Mouse (Mus musculus) embryonic facial prominence, embryonic 14.5 days (tissue): ENCODE data around the gene Gm28374. TPM values are rescaled to one million over a fixed set of nuclear protein-coding genes. Genes with fewer than 3 reads are reported as not detected.

Experiments used
- microRNA-seq: library from miRNA; unstranded; fragments of <30 nt; microRNA quantifications from one replicate; pipeline ENCODE4, GENCODE M21; 2016; ENCODE audit warnings: borderline number of aligned reads
- polyA plus RNA-seq: library from polyadenylated mRNA; unstranded; fragments of >200 nt; fragmentation: Nextera tagmentation; extraction: Ambion mirVana; gene quantifications from 2 replicates; pipeline ENCODE4 v1.2.1, GENCODE M21; 2014

Gene Gm28374
- polyA plus RNA-seq, 1 experiment from 2014 or later, result 0.28 TPM

Small RNAs within 50 kb of the gene (microRNA-seq; reads per million reads assigned to microRNA genes)
- gene Mir6988, result 1.5 reads per million

Other genes with a start within 250 kb of the Gm28374 start
- 20.6 and 25.8 TPM in 2 replicates for gene Frmd8, start 207.0 kb downstream of the Gm28374 start, polyA plus RNA-seq
- gene Slc25a45, start 204.4 kb downstream of the Gm28374 start, polyA plus RNA-seq, result 2.8 and 3.0 TPM in 2 replicates
- 1.4 and 2.0 TPM in 2 replicates for gene Tigd3, start 188.1 kb downstream of the Gm28374 start, polyA plus RNA-seq
- 124 and 143 TPM in 2 replicates for gene Dpf2, start 169.2 kb downstream of the Gm28374 start, polyA plus RNA-seq
- 14.0 and 16.2 TPM in 2 replicates for gene Cdc42ep2, start 157.4 kb downstream of the Gm28374 start, polyA plus RNA-seq
- 59.1 and 65.2 TPM in 2 replicates for gene Pola2, start 118.1 kb downstream of the Gm28374 start, polyA plus RNA-seq
- not detected in 2 replicates for gene Slc22a20, start 96.1 kb downstream of the Gm28374 start, polyA plus RNA-seq
- 16.8 and 19.0 TPM in 2 replicates for gene Capn1, start 66.4 kb downstream of the Gm28374 start, polyA plus RNA-seq
- 32.1 and 34.9 TPM in 2 replicates for gene Syvn1, start 35.7 kb downstream of the Gm28374 start, polyA plus RNA-seq
- gene Mrpl49, start 24.5 kb downstream of the Gm28374 start, polyA plus RNA-seq, result 67.5 and 69.8 TPM in 2 replicates
- gene Fau, start 24.4 kb downstream of the Gm28374 start, polyA plus RNA-seq, result 870 and 937 TPM in 2 replicates
- gene Znhit2, start 21.1 kb downstream of the Gm28374 start, polyA plus RNA-seq, result 33.1 and 33.6 TPM in 2 replicates
- gene Tm7sf2, start 13.9 kb downstream of the Gm28374 start, polyA plus RNA-seq, result 19.5 and 21.7 TPM in 2 replicates
- 52.0 and 66.5 TPM in 2 replicates for gene Vps51, start 5.0 kb downstream of the Gm28374 start, polyA plus RNA-seq
- not detected in 2 replicates for gene Tmem262, start 2.2 kb downstream of the Gm28374 start, polyA plus RNA-seq
- gene Zfpl1, start 2.7 kb upstream of the Gm28374 start, polyA plus RNA-seq, result 66.2 and 81.8 TPM in 2 replicates
- 24.6 and 29.0 TPM in 2 replicates for gene Cdca5, start 2.7 kb upstream of the Gm28374 start, polyA plus RNA-seq
- gene AC131692.1, start 12.2 kb upstream of the Gm28374 start, polyA plus RNA-seq, result not detected in 2 replicates
- 0.29 and 0.51 TPM in 2 replicates for gene Naaladl1, start 23.5 kb upstream of the Gm28374 start, polyA plus RNA-seq
- 46.3 and 46.6 TPM in 2 replicates for gene Sac3d1, start 36.4 kb upstream of the Gm28374 start, polyA plus RNA-seq
- 26.7 and 27.5 TPM in 2 replicates for gene Snx15, start 46.0 kb upstream of the Gm28374 start, polyA plus RNA-seq
- 0.28 and 0.33 TPM in 2 replicates for gene Batf2, start 58.7 kb upstream of the Gm28374 start, polyA plus RNA-seq
- gene Arl2, start 59.3 kb upstream of the Gm28374 start, polyA plus RNA-seq, result 73.4 and 80.6 TPM in 2 replicates
- gene Majin, start 102.1 kb upstream of the Gm28374 start, polyA plus RNA-seq, result not detected in 2 replicates
- 3.3 and 4.1 TPM in 2 replicates for gene Gpha2, start 144.1 kb upstream of the Gm28374 start, polyA plus RNA-seq
- 35.1 and 36.5 TPM in 2 replicates for gene Ppp2r5b, start 153.6 kb upstream of the Gm28374 start, polyA plus RNA-seq
- 10.6 and 11.1 TPM in 2 replicates for gene Atg2a, start 159.4 kb upstream of the Gm28374 start, polyA plus RNA-seq
- gene Ehd1, start 194.5 kb upstream of the Gm28374 start, polyA plus RNA-seq, result 68.4 and 68.6 TPM in 2 replicates
- 1.5 and 1.6 TPM in 2 replicates for gene Cdc42bpg, start 224.2 kb upstream of the Gm28374 start, polyA plus RNA-seq